Mouse (Mus musculus): Measurements from ENCODE around the gene Frat1. TPM values are rescaled to one million over a fixed set of nuclear protein-coding genes. Genes with fewer than 3 reads are reported as not detected.

Frat1 gene
- polyA plus RNA-seq, 1 experiment from 2014 or later: 6.6 TPM

Other genes with a start within 250 kb of the Frat1 start
- 3.3 and 4.7 TPM in 2 replicates for gene Gm340, start 247.6 kb upstream of the Frat1 start, polyA plus RNA-seq (2014; fragmentation: Nextera tagmentation; extraction: Ambion mirVana)
- 4.7 and 6.0 TPM in 2 replicates for gene Slit1, start 86.3 kb upstream of the Frat1 start, polyA plus RNA-seq (2014; fragmentation: Nextera tagmentation; extraction: Ambion mirVana)
- 23.9 and 38.1 TPM in 2 replicates for gene Arhgap19, start 27.9 kb upstream of the Frat1 start, polyA plus RNA-seq (2014; fragmentation: Nextera tagmentation; extraction: Ambion mirVana)
- 5.4 and 7.5 TPM in 2 replicates for gene Frat2, start 18.2 kb downstream of the Frat1 start, polyA plus RNA-seq (2014; fragmentation: Nextera tagmentation; extraction: Ambion mirVana)
- 7.8 and 15.8 TPM in 2 replicates for gene Rrp12, start 66.2 kb downstream of the Frat1 start, polyA plus RNA-seq (2014; fragmentation: Nextera tagmentation; extraction: Ambion mirVana)
- gene Pgam1, start 82.0 kb downstream of the Frat1 start, polyA plus RNA-seq (2014; fragmentation: Nextera tagmentation; extraction: Ambion mirVana): 604 and 682 TPM in 2 replicates
- gene Exosc1, start 103.5 kb downstream of the Frat1 start, polyA plus RNA-seq (2014; fragmentation: Nextera tagmentation; extraction: Ambion mirVana): 90.8 and 99.0 TPM in 2 replicates
- gene Zdhhc16, start 103.5 kb downstream of the Frat1 start, polyA plus RNA-seq (2014; fragmentation: Nextera tagmentation; extraction: Ambion mirVana): 60.9 and 68.9 TPM in 2 replicates
- gene Mms19, start 151.2 kb downstream of the Frat1 start, polyA plus RNA-seq (2014; fragmentation: Nextera tagmentation; extraction: Ambion mirVana): 33.4 and 42.3 TPM in 2 replicates
- 23.1 and 29.8 TPM in 2 replicates for gene Ubtd1, start 151.8 kb downstream of the Frat1 start, polyA plus RNA-seq (2014; fragmentation: Nextera tagmentation; extraction: Ambion mirVana)
- not detected in 2 replicates for gene Ankrd2, start 206.0 kb downstream of the Frat1 start, polyA plus RNA-seq (2014; fragmentation: Nextera tagmentation; extraction: Ambion mirVana)
- gene Hoga1, start 215.6 kb downstream of the Frat1 start, polyA plus RNA-seq (2014; fragmentation: Nextera tagmentation; extraction: Ambion mirVana): 7.2 and 9.8 TPM in 2 replicates
- gene 4933411K16Rik, start 222.3 kb downstream of the Frat1 start, polyA plus RNA-seq (2014; fragmentation: Nextera tagmentation; extraction: Ambion mirVana): 0.33 and 0.61 TPM in 2 replicates

All from kidney, embryonic 14.5 days (tissue).